Mouse (Mus musculus): ENCODE measurements around the gene Gnat1. TPM values are rescaled to one million over a fixed set of nuclear protein-coding genes. Genes with fewer than 3 reads are reported as not detected.
A peak's percentile ranks its signal among the peaks of the same experiment; 100 is the strongest.

Gene Gnat1
- polyA plus RNA-seq, 1 experiment from 2014 or later: 2.9 TPM

- peak overlapping the region; percentile 44 for H3K4me2 ChIP-seq
- peak overlapping the region; percentile 89 for H3K27ac ChIP-seq (replicated peaks)
- H3K9me3 ChIP-seq (replicated peaks): no peaks in the 10 kb centered on the region
- 9% methylated on average over 14 of the region's 14 CpGs for WGBS
- peak overlapping the region; percentile 10; the same call in 1 of the 2 replicates for H3K4me3 ChIP-seq (replicated peaks)
- no peaks in the 10 kb centered on the region for H3K27me3 ChIP-seq (replicated peaks)
- H3K4me1 ChIP-seq: peaks cover 97% of the 10 kb centered on the region
- no peaks in the 10 kb centered on the region for H3K36me3 ChIP-seq
- peak overlapping the region; percentile 34; the same call in 1 of the 2 replicates for H3K9ac ChIP-seq (replicated peaks)
- ATAC-seq (ENCODE audit: low FRiP score): peak; percentile 6; the same call in 1 of the 2 replicates
Measured at GRCm38 (mm10) chr9:107629901-107630425, 49.5 kb downstream of the Gnat1 start.

- H3K9ac ChIP-seq (replicated peaks): peak overlapping the region; percentile 34
- no peaks in the 10 kb centered on the region for H3K9me3 ChIP-seq (replicated peaks)
- ATAC-seq (ENCODE audit: low FRiP score): no peak
- H3K4me2 ChIP-seq: peak overlapping the region; percentile 44
- no peaks in the 10 kb centered on the region for H3K36me3 ChIP-seq
- 0 out of 2 replicates have a peak overlapping the region, but pooled peaks have one; percentile 4 for H3K4me3 ChIP-seq (replicated peaks)
- peaks cover 99% of the 10 kb centered on the region for H3K4me1 ChIP-seq
- peak overlapping the region; percentile 89 for H3K27ac ChIP-seq (replicated peaks)
- H3K27me3 ChIP-seq (replicated peaks): no peaks in the 10 kb centered on the region
- WGBS: 23% methylated on average over 4 of the region's 4 CpGs
Measured at GRCm38 (mm10) chr9:107629411-107629730, 50.1 kb downstream of the Gnat1 start.

- H3K36me3 ChIP-seq: no peaks in the 10 kb centered on the region
- peak overlapping the region; percentile 44 for H3K4me2 ChIP-seq
- no peak for ATAC-seq (ENCODE audit: low FRiP score)
- peak overlapping the region; percentile 40 for H3K9ac ChIP-seq (replicated peaks)
- 35% methylated on average over 14 of the region's 15 CpGs for WGBS
- peak overlapping the region; percentile 89 for H3K27ac ChIP-seq (replicated peaks)
- H3K4me3 ChIP-seq (replicated peaks): 0 out of 2 replicates have a peak overlapping the region, but pooled peaks have one; percentile 4
- no peaks in the 10 kb centered on the region for H3K9me3 ChIP-seq (replicated peaks)
- no peaks in the 10 kb centered on the region for H3K27me3 ChIP-seq (replicated peaks)
- H3K4me1 ChIP-seq: peaks cover 94% of the 10 kb centered on the region
Measured at GRCm38 (mm10) chr9:107628721-107629410, 50.6 kb downstream of the Gnat1 start.

- ATAC-seq (ENCODE audit: low FRiP score): no peak
- peaks cover 82% of the 10 kb centered on the region for H3K4me1 ChIP-seq
- peak overlapping the region; percentile 40 for H3K9ac ChIP-seq (replicated peaks)
- H3K4me3 ChIP-seq (replicated peaks): 0 out of 2 replicates have a peak overlapping the region, but pooled peaks have one; percentile 2
- no peaks in the 10 kb centered on the region for H3K27me3 ChIP-seq (replicated peaks)
- H3K36me3 ChIP-seq: peaks cover 1% of the 10 kb centered on the region
- WGBS: 19% methylated on average over 20 of the region's 20 CpGs
- H3K9me3 ChIP-seq (replicated peaks): no peaks in the 10 kb centered on the region
- peak overlapping the region; percentile 89 for H3K27ac ChIP-seq (replicated peaks)
- H3K4me2 ChIP-seq: peak overlapping the region; percentile 44
Measured at GRCm38 (mm10) chr9:107627387-107628255, 51.9 kb downstream of the Gnat1 start.

GRCm38 (mm10) chr9:107626844-107627277 is 52.7 kb downstream of the Gnat1 start:
- 0% methylated on average over 2 of the region's 2 CpGs for WGBS
- peak; percentile 47 for ATAC-seq (ENCODE audit: low FRiP score)
- 0 out of 2 replicates have a peak overlapping the region, but pooled peaks have one; percentile 2 for H3K4me3 ChIP-seq (replicated peaks)

GRCm38 (mm10) chr9:107626158-107626843 is 53.2 kb downstream of the Gnat1 start:
- ATAC-seq (ENCODE audit: low FRiP score): peak; percentile 6; the same call in 1 of the 2 replicates
- peaks cover 68% of the 10 kb centered on the region for H3K4me1 ChIP-seq
- WGBS: 29% methylated on average over 13 of the region's 15 CpGs
- H3K9ac ChIP-seq (replicated peaks): 0 out of 2 replicates have a peak overlapping the region, but pooled peaks have one; percentile 11
- H3K9me3 ChIP-seq (replicated peaks): no peaks in the 10 kb centered on the region
- H3K4me2 ChIP-seq: peak overlapping the region; percentile 44
- H3K27me3 ChIP-seq (replicated peaks): no peaks in the 10 kb centered on the region
- peak overlapping the region; percentile 89 for H3K27ac ChIP-seq (replicated peaks)
- peaks cover 8% of the 10 kb centered on the region for H3K36me3 ChIP-seq
- H3K4me3 ChIP-seq (replicated peaks): 0 out of 2 replicates have a peak overlapping the region, but pooled peaks have one; percentile 2

More at GRCm38 (mm10) chr9:107626844-107627277, 52.7 kb downstream of the Gnat1 start:
- no peaks in the 10 kb centered on the region for H3K9me3 ChIP-seq (replicated peaks)
- peaks cover 8% of the 10 kb centered on the region for H3K36me3 ChIP-seq
- H3K4me1 ChIP-seq: peaks cover 74% of the 10 kb centered on the region
- no peaks in the 10 kb centered on the region for H3K27me3 ChIP-seq (replicated peaks)
- peak overlapping the region; percentile 89 for H3K27ac ChIP-seq (replicated peaks)
- peak overlapping the region; percentile 40 for H3K9ac ChIP-seq (replicated peaks)
- peak overlapping the region; percentile 44 for H3K4me2 ChIP-seq

- H3K36me3 ChIP-seq: peaks cover 9% of the 10 kb centered on the region
- WGBS: 90% methylated on average over 12 of the region's 12 CpGs
- H3K9ac ChIP-seq (replicated peaks): no peak overlapping the region
- no peak overlapping the region for H3K4me3 ChIP-seq (replicated peaks)
- H3K4me1 ChIP-seq: peaks cover 65% of the 10 kb centered on the region
- peak overlapping the region; percentile 44; the same call in 1 of the 2 replicates for H3K4me2 ChIP-seq
- ATAC-seq (ENCODE audit: low FRiP score): no peak
- H3K9me3 ChIP-seq (replicated peaks): no peaks in the 10 kb centered on the region
- peak overlapping the region; percentile 89 for H3K27ac ChIP-seq (replicated peaks)
- H3K27me3 ChIP-seq (replicated peaks): no peaks in the 10 kb centered on the region
Measured at GRCm38 (mm10) chr9:107625351-107626128, 54.0 kb downstream of the Gnat1 start.

GRCm38 (mm10) chr9:107624951-107625350 is 54.6 kb downstream of the Gnat1 start:
- Histone ChIP-seq H3K4me3 (replicated peaks) (no peak overlapping the region), H3K9ac (replicated peaks) (no peak overlapping the region), H3K27me3 (replicated peaks) (no peaks in the 10 kb centered on the region), H3K4me2 (no peak overlapping the region), H3K4me1 (peaks cover 63% of the 10 kb centered on the region), H3K27ac (replicated peaks) (peak overlapping the region; percentile 89), H3K36me3 (peaks cover 15% of the 10 kb centered on the region), H3K9me3 (replicated peaks) (no peaks in the 10 kb centered on the region)
- 78% methylated on average over 3 of the region's 3 CpGs for WGBS
- ATAC-seq (ENCODE audit: low FRiP score): no peak

- ATAC-seq (ENCODE audit: low FRiP score): no peak
- H3K9ac ChIP-seq (replicated peaks): no peak overlapping the region
- WGBS: 70% methylated on average over 5 of the region's 5 CpGs
Measured at GRCm38 (mm10) chr9:107624539-107624938, 55.0 kb downstream of the Gnat1 start.

More at GRCm38 (mm10) chr9:107624539-107624938, 55.0 kb downstream of the Gnat1 start:
- Histone ChIP-seq H3K4me2 (no peak overlapping the region), H3K27me3 (replicated peaks) (no peaks in the 10 kb centered on the region), H3K36me3 (peaks cover 19% of the 10 kb centered on the region), H3K9me3 (replicated peaks) (no peaks in the 10 kb centered on the region), H3K4me1 (peaks cover 63% of the 10 kb centered on the region), H3K4me3 (replicated peaks) (no peak overlapping the region), H3K27ac (replicated peaks) (peak overlapping the region; percentile 89)

All from neural tube, embryonic 15.5 days (tissue).